Mouse (Mus musculus) spleen, postnatal 10 days (tissue): ENCODE data around the gene Psmd8.

ENCODE experiments used
- DNase-seq, 2 experiments: peaks; one replicate each; pipeline ENCODE4 v3.0.0; 2021 to 2022; ENCODE audit warnings: low spot score in 2 of 2

The Psmd8 gene

GRCm38 (mm10) chr7:29137429-29137828 lies 43.1 kb downstream of the Psmd8 start:
- no peak for DNase-seq

- DNase-seq, result peak in 1 of 2 experiments; percentile 67
These were observed 45.7 kb downstream of the Psmd8 start, which contains the start of gene Rasgrp4 for GRCm38 (mm10) chr7:29134693-29135386. Rasgrp4 (plus strand) TSS chr7:29134851.

- no peak for DNase-seq
These were observed 46.3 kb downstream of the Psmd8 start for GRCm38 (mm10) chr7:29134230-29134629.

- no peak for DNase-seq
These were observed 51.8 kb downstream of the Psmd8 start for GRCm38 (mm10) chr7:29128725-29129124.

GRCm38 (mm10) chr7:29126173-29126915 lies 54.2 kb downstream of the Psmd8 start:
- peak; percentile 51 to 80 for DNase-seq

- peak in 1 of 2 experiments; percentile 69 for DNase-seq
These were observed 55.5 kb downstream of the Psmd8 start, which contains the start of gene Ryr1 for GRCm38 (mm10) chr7:29124970-29125369. Ryr1 (minus strand) TSS chr7:29125179.
